Mouse (Mus musculus): ENCODE measurements around the gene Patz1.

GRCm38 (mm10) chr11:3328806-3329775 is 40.4 kb downstream of the Patz1 start:
- no peak for TF ChIP-seq POLR2A (IDR thresholded peaks at IDR 0.05; ENCODE audit: borderline replicate concordance, insufficient read depth, low read length)
- TF ChIP-seq CTCF (IDR thresholded peaks at IDR 0.05; ENCODE audit: borderline replicate concordance, insufficient read depth, low read depth, low read length), result no peak

Data from cerebellum, adult 2 months (tissue).